Mouse (Mus musculus) kidney, adult 2 months (tissue): ENCODE measurements around the gene Tbl1xr1.

Experiments
- CTCF ChIP-seq: fragments of 200-500 bp; conservative IDR thresholded peaks from 2 replicates; pipeline ENCODE4 v1.5.1; 2011; ENCODE audit warnings: low read depth, mild to moderate bottlenecking, control low read depth, low read length, moderate library complexity, mixed read lengths; ENCODE audit not compliant: insufficient read depth, insufficient read length
- POLR2A ChIP-seq: fragments of 200-500 bp; IDR thresholded peaks from one replicate; pipeline ENCODE4 v1.6.1; 2011; ENCODE audit warnings: low read depth, low read length, control low read depth

DNA sequence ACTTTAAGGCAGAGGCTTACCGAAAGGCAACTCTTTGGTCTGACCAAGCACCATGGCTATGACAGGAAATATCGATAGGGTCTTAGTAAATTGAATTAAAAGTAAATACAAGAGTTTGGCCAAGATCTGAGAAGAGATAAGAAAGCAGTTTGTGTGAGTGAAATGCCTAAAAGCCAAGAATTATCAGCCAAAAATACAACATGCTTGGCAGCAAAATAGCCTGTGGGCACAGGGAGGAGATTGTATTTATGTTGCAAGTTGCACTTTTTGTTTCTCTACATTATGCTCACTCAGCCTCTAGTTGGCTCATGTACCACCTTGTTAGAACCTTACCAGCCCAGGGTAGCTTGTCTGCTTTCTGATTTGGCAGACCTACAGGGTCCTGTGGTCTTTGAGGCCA lies 91.4 kb downstream of the Tbl1xr1 start:
- TF ChIP-seq POLR2A (no peak), CTCF (no peak)
